Mouse (Mus musculus): Measurements from ENCODE around the gene Agbl3. TPM values are rescaled to one million over a fixed set of nuclear protein-coding genes. Genes with fewer than 3 reads are reported as not detected.

Agbl3 gene
- polyA plus RNA-seq, 1 experiment from 2014 or later: 11.4 TPM

DNA sequence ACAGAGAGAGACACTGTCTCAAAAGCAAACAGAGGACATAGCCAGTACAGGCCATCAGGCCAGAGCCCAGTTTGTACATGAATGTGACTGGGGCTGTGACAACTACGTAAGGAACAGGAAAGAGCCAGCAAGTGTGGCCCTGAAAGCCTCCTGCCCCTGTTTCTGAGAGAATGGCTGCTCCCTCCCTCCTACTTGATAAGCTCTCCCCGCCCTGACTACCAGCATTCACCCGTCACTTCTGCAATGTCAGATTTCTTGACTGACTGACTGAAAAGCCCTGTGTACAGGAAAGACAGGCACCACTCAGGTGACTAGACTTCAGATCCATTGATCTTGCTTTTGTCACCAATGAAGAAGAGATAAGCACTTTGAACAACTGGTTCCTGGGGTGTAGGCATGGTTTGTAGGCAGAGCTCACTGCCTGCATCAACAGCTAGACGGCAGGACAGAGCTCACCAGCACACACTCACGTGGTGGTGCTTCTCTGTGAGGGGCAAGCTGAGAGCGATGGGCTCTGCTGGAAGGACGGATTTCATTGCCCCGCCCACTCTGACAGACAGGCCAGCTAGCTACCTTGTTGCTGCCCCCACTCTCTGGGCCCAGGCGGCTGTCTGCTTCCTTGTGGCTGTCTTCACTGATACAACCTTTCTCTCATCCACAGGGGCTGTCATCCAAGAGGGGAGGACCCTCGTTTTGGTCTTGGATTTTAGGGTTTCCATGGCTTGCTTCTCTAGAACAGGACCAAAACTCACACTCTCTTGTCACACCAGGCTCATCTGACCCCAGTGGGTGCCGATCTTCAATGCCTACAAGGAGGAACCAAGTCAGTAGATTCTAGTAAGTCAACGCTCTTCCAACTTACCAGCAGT, 96.0 kb downstream of the Agbl3 start:
- Histone ChIP-seq H3K9me3 (no peaks in the 10 kb centered on the region), H3K27ac (peak overlapping the region; percentile 95), H3K9ac (peak overlapping the region; percentile 95; the same call in 1 of the 2 replicates), H3K36me3 (peaks cover 28% of the 10 kb centered on the region), H3K4me1 (peaks cover 45% of the 10 kb centered on the region), H3K4me3 (no peak overlapping the region), H3K4me2 (peak overlapping the region; percentile 59), H3K27me3 (no peaks in the 10 kb centered on the region)
- ATAC-seq (ENCODE audit: borderline replicate concordance, extremely low read depth, low FRiP score, low TSS enrichment): 0 out of 2 replicates have a peak, but pooled peaks have one; percentile 0
- 42% methylated on average over 12 of the region's 12 CpGs for WGBS

GRCm38 (mm10) chr6:34876835-34877156, 96.6 kb downstream of the Agbl3 start:
- Histone ChIP-seq H3K9ac (peak overlapping the region; percentile 95), H3K4me3 (peak overlapping the region; percentile 68), H3K9me3 (no peaks in the 10 kb centered on the region), H3K27me3 (no peaks in the 10 kb centered on the region), H3K27ac (peak overlapping the region; percentile 95), H3K4me2 (peak overlapping the region; percentile 59), H3K4me1 (peaks cover 43% of the 10 kb centered on the region), H3K36me3 (peaks cover 31% of the 10 kb centered on the region)
- 29% methylated on average over 2 of the region's 2 CpGs for WGBS
- ATAC-seq (ENCODE audit: borderline replicate concordance, extremely low read depth, low FRiP score, low TSS enrichment): 0 out of 2 replicates have a peak, but pooled peaks have one; percentile 12

- peak within 1 kb of the TSS; percentile 95 for H3K27ac ChIP-seq
- no peaks in the 10 kb centered on the region for H3K27me3 ChIP-seq
- peaks cover 36% of the 10 kb centered on the region for H3K36me3 ChIP-seq
- H3K4me3 ChIP-seq: peak within 1 kb of the TSS; percentile 68
- H3K4me1 ChIP-seq: peaks cover 43% of the 10 kb centered on the region
- peak within 1 kb of the TSS; percentile 59 for H3K4me2 ChIP-seq
- H3K9ac ChIP-seq: peak within 1 kb of the TSS; percentile 95
- under 1% methylated on average over 49 of the region's 56 CpGs for WGBS
- peak; percentile 89 for ATAC-seq (ENCODE audit: borderline replicate concordance, extremely low read depth, low FRiP score, low TSS enrichment)
- H3K9me3 ChIP-seq: no peaks in the 10 kb centered on the region
Measured at GRCm38 (mm10) chr6:34877509-34878321, 97.5 kb downstream of the Agbl3 start, which contains the start of gene Cyren. TSS of gene Cyren (minus strand) at chr6:34878060.

- Histone ChIP-seq H3K4me3 (no peak overlapping the region), H3K27ac (no peak overlapping the region), H3K9me3 (no peaks in the 10 kb centered on the region), H3K4me2 (no peak overlapping the region), H3K4me1 (peaks cover 37% of the 10 kb centered on the region), H3K9ac (no peak overlapping the region), H3K36me3 (peaks cover 41% of the 10 kb centered on the region), H3K27me3 (no peaks in the 10 kb centered on the region)
- ATAC-seq (ENCODE audit: borderline replicate concordance, extremely low read depth, low FRiP score, low TSS enrichment): no peak
- WGBS: 87% methylated on average over 16 of the region's 16 CpGs
Measured at GRCm38 (mm10) chr6:34879101-34879740, 99.0 kb downstream of the Agbl3 start.

DNA sequence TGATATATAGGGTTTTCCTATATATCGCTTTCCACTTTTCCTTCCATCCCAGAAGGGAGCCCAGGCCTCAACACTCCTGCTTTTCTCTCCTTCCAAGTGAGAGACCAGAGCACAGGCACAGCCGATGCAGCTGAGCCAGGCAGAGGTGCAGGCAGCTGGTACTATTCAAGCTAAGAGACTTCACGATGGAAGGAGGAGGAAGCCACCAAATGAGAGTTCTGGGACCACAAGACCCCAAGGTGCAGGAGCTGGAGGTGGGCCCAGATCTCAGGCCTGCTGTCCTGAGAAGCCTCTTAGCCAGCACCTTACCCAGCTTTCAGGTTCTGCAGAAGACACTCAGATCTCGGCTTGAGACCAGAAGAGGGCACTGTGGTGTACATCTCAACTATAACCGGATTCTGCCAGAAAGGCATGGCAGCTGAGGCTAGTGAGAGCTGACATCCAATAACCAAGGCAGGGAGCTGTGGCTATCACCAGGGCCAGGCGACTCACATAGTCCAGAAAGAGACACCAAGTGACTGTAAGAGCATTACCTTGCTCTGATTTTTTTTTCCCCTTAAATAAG, 99.8 kb downstream of the Agbl3 start:
- H3K9ac ChIP-seq: no peak overlapping the region
- no peaks in the 10 kb centered on the region for H3K9me3 ChIP-seq
- no peak overlapping the region for H3K4me2 ChIP-seq
- H3K27me3 ChIP-seq: no peaks in the 10 kb centered on the region
- H3K27ac ChIP-seq: no peak overlapping the region
- no peak overlapping the region for H3K4me3 ChIP-seq
- peaks cover 29% of the 10 kb centered on the region for H3K4me1 ChIP-seq
- WGBS: 58% methylated on average over 6 of the region's 6 CpGs
- H3K36me3 ChIP-seq: peaks cover 47% of the 10 kb centered on the region
- ATAC-seq (ENCODE audit: borderline replicate concordance, extremely low read depth, low FRiP score, low TSS enrichment): no peak

DNA sequence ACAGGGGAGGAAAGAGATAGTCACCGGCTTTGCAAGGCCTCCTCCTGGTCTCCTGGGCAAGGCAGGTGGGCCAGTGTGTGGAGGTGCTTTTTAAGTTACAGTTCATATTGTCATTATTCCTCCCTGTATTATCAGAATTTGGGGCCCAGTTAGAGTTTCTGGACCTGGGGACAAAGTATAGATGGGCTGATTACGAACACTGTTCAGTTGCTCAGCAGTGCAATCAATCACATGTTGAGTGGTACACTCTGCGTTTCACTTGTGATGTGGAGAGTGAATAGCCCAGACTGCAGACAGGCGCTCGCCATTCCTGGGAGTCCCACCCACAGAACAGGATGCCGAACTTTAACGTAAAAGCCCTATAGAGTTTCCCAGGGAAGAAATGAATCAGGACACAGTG, 104.5 kb downstream of the Agbl3 start:
- no peak overlapping the region for H3K27ac ChIP-seq
- no peak overlapping the region for H3K9ac ChIP-seq
- H3K9me3 ChIP-seq: no peaks in the 10 kb centered on the region
- H3K27me3 ChIP-seq: no peaks in the 10 kb centered on the region
- H3K4me1 ChIP-seq: no peaks in the 10 kb centered on the region
- H3K4me3 ChIP-seq: no peak overlapping the region
- H3K4me2 ChIP-seq: no peak overlapping the region
- peaks cover 68% of the 10 kb centered on the region for H3K36me3 ChIP-seq
- 79% methylated on average over 7 of the region's 7 CpGs for WGBS
- ATAC-seq (ENCODE audit: borderline replicate concordance, extremely low read depth, low FRiP score, low TSS enrichment): no peak

GRCm38 (mm10) chr6:34887131-34887850, 107.1 kb downstream of the Agbl3 start:
- no peak for ATAC-seq (ENCODE audit: borderline replicate concordance, extremely low read depth, low FRiP score, low TSS enrichment)
- no peaks in the 10 kb centered on the region for H3K4me1 ChIP-seq
- H3K36me3 ChIP-seq: peaks cover 71% of the 10 kb centered on the region
- H3K27me3 ChIP-seq: no peaks in the 10 kb centered on the region
- H3K4me3 ChIP-seq: no peak overlapping the region
- 75% methylated on average over 6 of the region's 6 CpGs for WGBS
- H3K27ac ChIP-seq: no peak overlapping the region
- H3K9me3 ChIP-seq: no peaks in the 10 kb centered on the region
- no peak overlapping the region for H3K9ac ChIP-seq
- H3K4me2 ChIP-seq: no peak overlapping the region

DNA sequence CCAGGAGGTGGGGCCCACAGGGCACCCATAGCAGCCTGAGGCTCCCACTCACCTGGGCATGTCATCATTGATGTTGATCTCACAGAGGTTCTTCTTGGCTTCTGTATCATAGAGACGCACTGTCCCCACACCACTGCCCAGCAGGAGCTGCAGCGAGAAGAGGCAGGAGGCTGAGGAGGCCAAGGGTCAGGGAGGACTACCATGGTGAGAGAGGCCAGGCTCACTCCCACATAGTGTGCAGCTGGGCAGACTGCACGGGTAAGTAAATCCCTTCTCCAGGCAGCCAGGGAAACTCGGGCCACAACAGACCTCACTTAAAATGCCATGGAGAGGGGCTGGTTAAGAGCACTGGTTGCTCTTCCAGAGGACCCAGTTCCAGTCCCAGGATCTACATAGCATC, 109.0 kb downstream of the Agbl3 start:
- no peak for ATAC-seq (ENCODE audit: borderline replicate concordance, extremely low read depth, low FRiP score, low TSS enrichment)
- 77% methylated on average over 4 of the region's 4 CpGs for WGBS
- Histone ChIP-seq H3K27ac (no peak overlapping the region), H3K4me3 (no peak overlapping the region), H3K4me1 (no peaks in the 10 kb centered on the region), H3K9me3 (no peaks in the 10 kb centered on the region), H3K4me2 (no peak overlapping the region), H3K27me3 (no peaks in the 10 kb centered on the region), H3K36me3 (peaks cover 67% of the 10 kb centered on the region), H3K9ac (no peak overlapping the region)

DNA sequence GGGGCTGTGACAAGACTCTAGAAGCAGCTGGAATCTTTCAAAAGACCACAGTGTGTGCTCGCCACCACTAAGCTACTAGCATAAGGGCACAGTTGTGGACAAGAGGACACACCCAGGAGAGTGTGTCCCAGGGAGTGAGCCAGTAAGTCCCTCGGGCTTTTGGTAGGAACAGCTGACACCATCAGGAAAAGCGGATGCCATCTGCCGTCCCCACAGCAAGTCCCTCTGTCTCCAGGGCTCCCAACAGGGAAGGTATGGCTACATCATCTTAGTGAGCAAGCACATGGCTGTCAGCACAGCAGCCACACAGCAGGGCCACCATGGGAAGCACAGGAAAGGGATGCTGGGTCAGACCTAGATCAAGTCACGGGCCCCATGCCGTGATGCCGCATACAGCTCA, 115.3 kb downstream of the Agbl3 start:
- 87% methylated on average over 7 of the region's 7 CpGs for WGBS

GRCm38 (mm10) chr6:34896168-34896780, 116.0 kb downstream of the Agbl3 start:
- Histone ChIP-seq H3K4me1 (peaks cover 3% of the 10 kb centered on the region; the same call in 1 of the 2 replicates), H3K27ac (no peak overlapping the region), H3K4me3 (no peak overlapping the region), H3K9me3 (no peaks in the 10 kb centered on the region), H3K36me3 (peaks cover 84% of the 10 kb centered on the region), H3K27me3 (no peaks in the 10 kb centered on the region), H3K9ac (no peak overlapping the region), H3K4me2 (no peak overlapping the region)
- WGBS: 57% methylated on average over 16 of the region's 16 CpGs
- no peak for ATAC-seq (ENCODE audit: borderline replicate concordance, extremely low read depth, low FRiP score, low TSS enrichment)

More for the DNA sequence above, 115.3 kb downstream of the Agbl3 start:
- H3K27ac ChIP-seq: no peak overlapping the region
- ATAC-seq (ENCODE audit: borderline replicate concordance, extremely low read depth, low FRiP score, low TSS enrichment): no peak
- peaks cover 84% of the 10 kb centered on the region for H3K36me3 ChIP-seq
- no peak overlapping the region for H3K9ac ChIP-seq
- H3K4me1 ChIP-seq: no peaks in the 10 kb centered on the region
- no peaks in the 10 kb centered on the region for H3K27me3 ChIP-seq
- H3K9me3 ChIP-seq: no peaks in the 10 kb centered on the region
- no peak overlapping the region for H3K4me3 ChIP-seq
- H3K4me2 ChIP-seq: no peak overlapping the region

All from lung, embryonic 15.5 days (tissue).